Mouse (Mus musculus): ENCODE data around the gene Smarcc2. TPM values are rescaled to one million over a fixed set of nuclear protein-coding genes. Genes with fewer than 3 reads are reported as not detected.

Gene Smarcc2
- total RNA-seq (2014; fragmentation: Nextera tagmentation) (90.4 and 113 TPM in 2 replicates), total RNA-seq (2017) (56.4 and 56.9 TPM in 2 replicates)

DNA sequence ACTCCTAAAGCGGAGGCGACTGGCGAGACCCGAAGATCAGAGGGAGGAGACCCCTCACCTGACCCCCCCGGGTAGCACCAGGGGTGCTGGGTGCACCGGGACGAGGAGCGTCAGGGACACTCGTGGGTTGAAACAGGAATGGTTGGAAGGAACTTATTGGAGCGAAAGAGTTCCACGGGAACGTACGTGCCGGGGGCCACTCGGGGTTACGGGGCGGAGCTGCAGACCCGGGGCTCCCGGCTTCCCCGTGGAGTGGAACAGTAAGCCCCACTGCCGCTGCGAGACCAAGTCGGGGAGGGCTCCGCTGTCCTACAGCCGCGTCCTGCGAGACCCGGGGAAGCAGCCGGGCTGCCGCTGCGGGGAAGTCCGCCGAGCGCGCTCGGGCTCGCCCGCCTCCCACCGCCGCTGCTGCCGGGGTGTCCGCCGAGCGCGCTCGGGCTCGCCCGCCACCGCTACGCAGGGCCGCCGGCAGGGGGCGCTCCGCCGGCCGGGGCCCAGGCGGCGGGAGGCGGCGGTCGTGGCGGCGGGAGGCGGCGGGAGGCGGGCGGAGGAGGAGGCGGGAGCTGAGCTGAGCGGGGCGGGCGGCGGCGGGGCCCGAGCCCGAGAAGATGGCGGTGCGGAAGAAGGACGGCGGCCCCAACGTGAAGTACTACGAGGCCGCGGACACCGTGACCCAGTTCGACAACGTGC, at the start of gene Smarcc2:
Gene Smarcc2, plus strand, starts transcription at position 530 of the 690 bp plus-strand sequence.
- peak; percentile 62 for ATAC-seq (replicated peaks; ENCODE audit: poor library complexity, severe bottlenecking)

DNA sequence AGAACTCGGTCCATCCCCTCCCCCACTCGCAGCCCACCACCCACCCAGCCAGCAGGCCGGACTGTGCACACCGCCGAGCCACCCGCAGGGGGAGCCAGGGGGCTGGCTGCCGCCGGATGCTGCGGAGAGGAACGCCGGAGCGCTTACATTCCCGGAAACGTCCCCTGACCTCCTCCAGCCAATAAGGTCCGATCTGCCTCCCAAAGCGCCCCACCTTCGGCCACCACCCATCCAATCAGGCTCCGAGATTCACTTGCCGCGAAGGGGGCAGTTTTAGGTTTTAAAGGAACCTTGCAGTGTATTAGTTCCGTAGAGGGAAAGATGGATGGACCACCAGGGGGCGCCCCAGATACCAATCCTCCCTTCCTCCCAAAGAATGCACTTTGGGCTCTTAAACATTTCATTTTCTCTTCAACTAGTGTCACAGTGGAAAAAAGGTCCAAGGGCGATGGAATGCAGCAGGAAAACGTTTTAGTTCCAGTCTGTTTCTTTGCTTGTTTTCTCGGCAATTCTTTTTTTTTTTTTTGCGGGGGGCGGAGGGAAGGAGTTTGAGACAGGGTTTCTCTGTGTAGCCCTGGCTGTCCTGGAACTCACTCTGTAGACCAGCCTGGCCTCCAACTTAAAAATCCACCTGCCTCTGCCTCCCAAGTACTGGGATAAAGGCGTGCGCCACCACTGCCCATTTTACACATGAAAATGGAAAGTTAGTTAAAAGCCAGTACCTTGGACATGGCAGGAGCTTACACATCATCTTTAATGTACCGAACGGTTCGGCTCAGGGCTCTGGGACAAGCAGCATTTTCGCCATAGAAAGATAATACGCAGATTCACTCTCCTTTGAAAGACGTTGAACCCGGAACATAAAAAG, 49.1 kb upstream of the Smarcc2 start:
- peak; percentile 77 for ATAC-seq (replicated peaks; ENCODE audit: poor library complexity, severe bottlenecking)

DNA sequence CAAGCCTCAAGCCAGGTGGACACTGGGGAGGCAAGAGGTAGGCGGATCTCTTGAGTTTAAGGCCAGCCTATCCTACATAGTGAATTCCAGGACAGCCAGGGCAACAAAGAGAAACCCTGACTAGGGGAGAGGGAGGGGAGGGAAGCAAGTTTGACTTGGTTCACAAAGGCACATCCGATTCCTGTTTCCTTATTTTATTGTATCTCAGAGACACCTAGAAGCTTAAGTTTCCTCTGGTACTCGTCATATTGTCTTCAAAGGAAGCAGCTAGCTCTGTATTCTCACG, 48.5 kb upstream of the Smarcc2 start:
- no peak for ATAC-seq (replicated peaks; ENCODE audit: poor library complexity, severe bottlenecking)

DNA sequence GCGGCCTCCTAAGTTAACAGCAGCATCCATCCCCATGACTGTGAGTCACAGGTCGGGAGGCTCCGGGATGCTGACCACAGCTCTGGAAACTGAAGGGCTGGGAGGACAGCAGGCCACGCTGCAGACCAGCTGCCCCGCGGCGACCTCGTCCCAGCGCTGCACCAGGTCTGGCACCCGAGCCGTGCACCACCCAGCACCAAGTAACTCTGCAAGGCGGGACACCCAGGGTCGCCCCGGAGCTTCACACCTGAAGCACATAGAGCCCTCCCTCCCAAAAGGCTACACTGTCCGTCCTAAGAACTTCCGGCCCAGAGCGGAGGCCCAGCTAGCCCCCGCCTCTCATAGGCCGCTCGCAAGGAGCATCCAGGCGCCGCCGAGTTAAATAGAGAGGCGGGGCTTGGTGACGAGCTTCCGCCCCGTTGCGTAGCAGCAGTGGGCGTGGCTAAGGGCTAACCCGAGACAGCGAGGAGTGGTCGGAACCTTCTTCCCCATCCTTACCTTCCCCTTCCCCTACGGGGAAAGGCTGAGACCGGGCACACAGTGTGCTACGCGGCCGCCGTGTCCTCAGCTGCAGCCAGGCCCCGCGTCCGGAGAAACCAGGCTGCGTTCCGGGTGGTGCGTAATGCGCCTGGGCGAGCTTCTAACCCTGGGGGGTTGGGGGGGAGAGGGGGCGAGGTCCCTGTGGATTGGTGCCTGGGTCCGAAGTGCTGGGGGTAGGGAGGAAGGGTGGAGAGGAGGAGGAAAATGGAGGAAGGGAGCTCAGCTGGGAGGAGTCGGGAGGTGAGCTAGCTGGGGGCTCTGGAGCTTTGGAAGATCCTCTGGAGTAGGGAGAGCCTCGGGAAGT, 47.6 kb upstream of the Smarcc2 start, which contains the start of the genes Nabp2 and Rnf41:
Gene Nabp2, minus strand, starts transcription at position 282 of the 844 bp plus-strand sequence.
Gene Rnf41, plus strand, starts transcription at position 447 of the 844 bp plus-strand sequence.
- ATAC-seq (replicated peaks; ENCODE audit: poor library complexity, severe bottlenecking), result peak; percentile 78

DNA sequence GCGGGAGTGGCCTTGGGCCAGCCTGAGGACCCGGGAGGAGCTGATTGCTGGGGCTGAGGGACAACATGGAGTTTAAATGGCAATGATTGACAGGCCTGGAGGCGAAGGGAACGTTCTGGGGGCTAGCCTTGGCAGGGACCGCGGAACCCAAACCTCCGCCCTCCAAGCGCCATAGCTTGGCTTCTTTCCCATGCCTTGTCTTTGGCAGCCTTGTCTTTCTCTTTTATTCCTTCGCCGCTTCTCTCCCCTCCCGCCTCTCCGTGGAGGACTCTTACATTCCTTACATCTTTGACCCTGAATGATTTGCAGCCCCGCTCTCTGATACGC, 47.0 kb upstream of the Smarcc2 start:
- no peak for ATAC-seq (replicated peaks; ENCODE audit: poor library complexity, severe bottlenecking)

DNA sequence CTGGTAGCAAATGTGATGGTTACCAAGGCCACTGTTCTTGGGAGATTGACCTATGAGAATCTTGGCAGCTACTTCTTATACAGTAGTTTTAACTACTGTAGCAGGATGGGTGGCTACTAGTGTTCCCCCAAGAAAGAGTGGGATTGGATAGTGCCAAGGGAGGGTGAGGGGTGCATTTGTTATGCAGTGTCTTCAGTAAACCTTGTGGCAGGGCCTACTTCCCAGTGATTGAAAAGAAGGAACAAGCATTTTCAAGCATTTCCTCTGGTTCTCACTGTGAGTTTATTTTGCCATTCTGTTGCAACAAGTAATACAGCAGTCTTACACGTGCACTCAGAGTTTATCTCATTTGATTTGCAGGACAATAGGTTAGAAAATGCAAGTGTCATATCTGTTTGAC, 46.5 kb upstream of the Smarcc2 start:
- ATAC-seq (replicated peaks; ENCODE audit: poor library complexity, severe bottlenecking), result peak; percentile 12

DNA sequence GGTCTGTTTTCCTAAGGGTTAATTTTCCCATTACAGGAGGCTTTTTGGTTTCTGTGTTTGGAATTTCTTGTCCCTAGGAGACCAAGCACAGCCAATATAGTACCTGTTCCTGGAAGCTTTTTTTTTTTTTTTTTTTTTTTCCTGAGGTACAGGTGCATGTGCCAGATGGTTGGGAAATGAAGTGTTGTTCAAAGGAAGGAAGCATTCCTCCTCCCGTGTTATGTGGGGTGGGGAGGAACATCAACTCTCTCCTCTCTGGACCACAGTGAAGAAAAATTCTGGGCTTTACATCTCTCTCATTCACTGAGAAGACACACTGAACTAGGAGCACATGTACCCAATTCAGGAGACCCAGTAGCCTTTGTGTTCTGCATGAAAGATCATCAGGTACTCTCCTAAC, 46.0 kb upstream of the Smarcc2 start:
- ATAC-seq (replicated peaks; ENCODE audit: poor library complexity, severe bottlenecking), result no peak

DNA sequence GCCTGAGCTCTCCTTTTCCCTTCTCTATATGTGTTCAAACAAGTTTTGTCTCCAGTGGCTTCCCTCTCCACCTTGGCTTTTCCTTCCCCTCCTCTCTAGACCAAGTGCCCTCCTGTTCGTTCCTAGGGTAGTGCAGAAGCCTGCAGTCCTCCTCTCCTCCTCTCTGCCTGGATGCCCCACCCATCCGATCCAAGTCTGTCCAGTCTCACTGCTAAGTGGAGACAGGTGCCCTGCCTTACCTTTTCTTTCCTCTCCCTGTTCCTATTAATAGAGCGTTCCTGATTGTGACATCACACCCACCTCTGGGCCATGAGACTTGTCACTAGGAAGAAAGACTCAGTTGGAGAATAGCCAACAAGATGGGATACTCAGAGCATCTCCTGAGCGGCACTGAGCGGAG, 44.2 kb upstream of the Smarcc2 start:
- no peak for ATAC-seq (replicated peaks; ENCODE audit: poor library complexity, severe bottlenecking)

DNA sequence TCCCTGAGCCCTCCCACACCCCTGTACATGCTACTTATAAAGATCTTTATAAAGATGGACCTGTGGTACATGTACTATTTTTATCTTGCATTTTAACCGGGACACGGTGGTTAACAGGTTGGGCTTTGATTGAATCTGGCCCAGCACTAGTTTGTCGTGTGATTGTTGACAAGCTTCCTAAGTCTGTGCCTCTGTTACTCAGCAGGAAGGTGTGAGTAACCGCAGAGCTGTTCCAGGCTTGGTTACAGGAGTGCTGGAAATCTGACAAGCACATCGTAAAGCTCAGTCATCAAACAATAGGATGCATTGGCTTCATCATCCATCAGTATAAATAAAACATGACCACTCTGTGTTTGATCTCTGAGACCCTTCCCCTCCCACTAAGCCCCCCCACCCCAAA, 36.6 kb upstream of the Smarcc2 start:
- ATAC-seq (replicated peaks; ENCODE audit: poor library complexity, severe bottlenecking), result no peak

DNA sequence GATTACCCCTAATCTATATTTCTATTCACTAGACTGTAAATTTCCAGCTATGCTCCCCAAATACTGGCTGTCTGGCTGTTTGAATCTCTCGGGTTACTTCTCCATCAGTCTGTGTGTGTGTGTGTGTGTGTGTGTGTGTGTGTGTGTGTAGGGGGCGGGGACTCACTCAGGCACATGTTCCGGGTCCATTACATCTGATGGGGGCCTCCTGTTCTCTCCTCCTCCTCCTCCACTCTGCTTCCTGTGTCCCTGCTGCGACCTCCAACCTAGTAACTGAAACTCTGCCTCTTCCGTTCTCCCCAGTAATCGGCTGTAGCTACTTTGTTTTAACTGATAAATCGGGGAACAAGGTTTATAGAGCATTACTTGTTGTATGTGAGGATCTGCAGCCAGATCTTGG, 34.4 kb upstream of the Smarcc2 start:
- ATAC-seq (replicated peaks; ENCODE audit: poor library complexity, severe bottlenecking), result peak; percentile 96

DNA sequence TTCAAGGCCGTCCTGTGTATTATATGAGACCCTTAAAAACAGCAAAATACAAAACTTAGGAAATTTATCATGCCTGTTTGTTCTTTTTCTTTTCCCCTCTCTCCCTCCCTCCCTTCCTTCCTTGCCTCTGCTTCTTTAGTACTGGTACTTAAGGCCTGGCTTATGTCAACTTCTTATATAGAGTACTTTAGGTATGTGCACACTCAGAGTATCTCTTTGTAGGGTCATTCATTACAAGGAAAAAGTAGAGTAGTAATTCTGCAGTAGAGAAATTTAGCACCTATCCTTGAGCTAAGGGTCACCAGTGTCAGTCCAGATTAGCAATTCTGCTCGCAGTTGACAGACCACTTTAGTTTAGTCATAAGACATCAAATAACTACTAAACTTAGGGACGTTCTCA, 33.8 kb upstream of the Smarcc2 start:
- no peak for ATAC-seq (replicated peaks; ENCODE audit: poor library complexity, severe bottlenecking)

DNA sequence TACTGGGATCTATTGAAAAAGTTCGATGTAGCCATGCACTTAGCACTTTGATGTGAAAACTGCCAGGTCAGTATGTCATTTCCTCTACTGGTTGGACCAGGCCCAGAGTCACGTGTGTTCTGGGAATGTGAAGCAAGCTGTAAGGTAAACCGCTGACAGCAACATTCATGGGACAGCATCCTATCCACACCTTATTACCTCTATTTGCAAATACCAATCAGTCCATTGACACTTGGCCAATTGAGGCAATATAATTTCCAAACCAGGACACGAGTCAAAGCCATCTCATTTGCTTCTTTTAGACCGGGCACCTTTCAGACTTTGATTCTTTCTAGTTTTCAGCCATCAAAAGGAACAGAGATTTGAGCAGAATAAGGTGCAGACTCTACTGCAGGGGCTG, 30.0 kb upstream of the Smarcc2 start:
- no peak for ATAC-seq (replicated peaks; ENCODE audit: poor library complexity, severe bottlenecking)

DNA sequence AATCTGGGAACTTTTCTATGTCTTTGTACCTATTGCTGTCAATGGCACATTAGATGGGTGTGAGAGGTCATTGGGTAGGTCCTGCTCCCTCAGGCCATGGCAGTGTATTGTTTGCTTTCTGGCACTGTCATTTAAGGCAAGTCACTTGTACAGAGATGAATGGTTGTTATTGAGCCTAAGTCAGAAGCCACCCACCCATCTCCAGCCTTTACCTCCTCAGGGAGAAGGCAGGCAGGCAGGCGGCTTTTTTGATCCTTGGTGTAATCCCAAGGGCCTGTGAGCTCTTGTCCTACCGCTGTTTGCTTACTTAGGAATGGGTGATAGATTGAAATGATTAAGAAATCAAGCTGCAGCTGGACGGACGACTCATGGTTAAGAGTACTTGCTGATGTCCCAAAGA, 29.6 kb upstream of the Smarcc2 start:
- ATAC-seq (replicated peaks; ENCODE audit: poor library complexity, severe bottlenecking), result no peak

DNA sequence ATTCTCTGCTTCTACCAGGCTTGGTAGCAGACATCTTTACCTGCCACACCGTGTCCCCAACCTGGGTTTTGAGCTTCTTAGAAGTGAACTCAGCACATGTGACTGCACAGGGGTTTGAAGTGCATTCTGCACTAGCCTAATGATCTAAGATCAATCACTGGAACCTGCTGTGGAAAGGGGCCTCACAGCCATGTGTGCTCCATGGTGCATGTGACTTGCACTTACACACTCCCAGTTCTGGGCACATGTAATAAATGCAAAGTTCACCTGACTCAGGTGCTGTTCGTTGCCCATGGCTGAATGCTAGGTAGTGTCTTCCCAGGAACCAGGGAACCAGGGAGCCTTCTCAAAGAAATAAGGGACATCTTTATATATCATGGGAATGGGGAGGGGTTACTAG, 25.6 kb upstream of the Smarcc2 start:
- ATAC-seq (replicated peaks; ENCODE audit: poor library complexity, severe bottlenecking), result no peak

DNA sequence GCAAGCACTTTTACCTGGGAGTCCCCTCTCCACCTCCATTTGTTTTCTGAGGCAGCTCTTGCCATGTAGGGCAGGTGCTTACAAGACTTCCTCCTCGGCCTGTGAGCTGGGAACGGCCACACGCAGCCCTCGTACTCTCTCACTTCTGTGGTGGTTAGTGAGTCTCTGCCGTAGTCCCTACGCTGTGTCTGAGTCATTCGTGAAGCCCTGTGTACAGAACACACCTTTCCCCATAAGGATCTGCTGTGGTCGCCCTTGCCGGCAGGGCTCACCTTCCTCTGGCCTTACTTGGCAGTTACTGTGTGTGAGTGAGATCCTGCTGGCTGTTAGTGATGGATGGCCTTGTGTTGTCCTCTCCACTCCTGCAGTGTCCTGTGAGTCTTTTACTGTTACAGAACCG, 24.4 kb upstream of the Smarcc2 start:
- ATAC-seq (replicated peaks; ENCODE audit: poor library complexity, severe bottlenecking), result no peak

DNA sequence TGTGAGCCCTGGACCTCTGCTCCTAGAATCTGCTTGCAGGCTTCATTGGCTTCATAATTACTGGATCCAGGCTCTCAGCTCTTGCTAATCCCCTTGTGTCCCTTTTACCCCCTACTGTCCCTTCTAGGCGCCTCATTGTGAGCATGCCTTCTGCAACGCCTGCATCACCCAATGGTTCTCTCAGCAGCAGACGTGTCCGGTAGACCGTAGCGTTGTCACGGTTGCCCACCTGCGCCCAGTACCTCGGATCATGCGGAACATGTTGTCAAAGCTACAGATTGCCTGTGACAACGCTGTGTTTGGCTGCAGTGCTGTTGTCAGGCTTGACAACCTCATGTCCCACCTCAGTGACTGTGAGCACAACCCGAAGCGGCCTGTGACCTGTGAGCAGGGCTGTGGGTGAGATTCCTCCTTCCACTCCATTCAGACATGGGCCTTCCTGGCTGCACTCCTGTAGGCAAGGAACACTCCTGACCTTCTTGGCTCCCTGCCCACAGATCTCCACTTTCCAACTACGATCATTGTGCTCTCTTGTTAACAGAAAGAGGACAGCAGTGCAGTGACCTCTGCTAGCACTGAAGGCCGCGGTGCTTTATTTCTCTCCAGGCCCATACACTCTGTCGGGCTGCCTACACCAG, 23.7 kb upstream of the Smarcc2 start:
- no peak for ATAC-seq (replicated peaks; ENCODE audit: poor library complexity, severe bottlenecking)

DNA sequence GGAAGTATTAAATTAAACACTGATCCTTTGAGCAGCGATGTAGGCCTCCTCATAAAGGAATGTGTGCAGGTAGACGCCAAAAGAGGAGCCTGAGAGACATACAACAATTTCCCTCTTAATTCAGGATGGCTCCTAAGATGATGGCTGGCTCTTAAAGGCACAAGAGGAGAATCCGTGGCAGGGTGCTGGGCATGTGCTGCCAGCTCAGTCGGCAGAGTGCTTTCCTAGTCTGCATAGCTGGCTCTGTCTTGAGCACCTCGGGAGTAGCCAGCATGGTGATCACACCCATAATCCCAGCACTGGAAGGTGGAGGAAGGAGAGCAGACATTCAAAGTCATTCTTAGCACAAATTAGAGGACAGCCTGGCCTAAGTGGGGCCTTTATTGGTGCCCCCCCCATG, 23.2 kb upstream of the Smarcc2 start:
- no peak for ATAC-seq (replicated peaks; ENCODE audit: poor library complexity, severe bottlenecking)

DNA sequence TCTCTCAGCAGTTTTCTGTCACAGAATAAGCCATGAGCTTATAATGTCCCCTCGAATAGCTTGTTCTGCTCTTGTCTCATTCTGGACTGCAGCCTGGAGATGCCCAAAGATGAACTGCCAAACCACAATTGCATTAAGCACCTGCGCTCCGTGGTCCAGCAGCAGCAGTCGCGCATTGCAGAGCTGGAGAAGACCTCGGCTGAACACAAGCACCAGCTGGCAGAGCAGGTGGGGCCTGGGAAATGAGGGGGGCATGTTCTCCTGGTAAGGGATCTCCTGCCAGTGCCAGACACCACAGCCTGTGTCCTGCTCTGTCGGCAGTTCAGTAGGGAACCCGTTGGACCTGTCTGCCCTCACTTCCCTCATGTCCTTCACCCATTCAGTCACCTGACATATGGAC, 22.7 kb upstream of the Smarcc2 start:
- ATAC-seq (replicated peaks; ENCODE audit: poor library complexity, severe bottlenecking), result no peak

DNA sequence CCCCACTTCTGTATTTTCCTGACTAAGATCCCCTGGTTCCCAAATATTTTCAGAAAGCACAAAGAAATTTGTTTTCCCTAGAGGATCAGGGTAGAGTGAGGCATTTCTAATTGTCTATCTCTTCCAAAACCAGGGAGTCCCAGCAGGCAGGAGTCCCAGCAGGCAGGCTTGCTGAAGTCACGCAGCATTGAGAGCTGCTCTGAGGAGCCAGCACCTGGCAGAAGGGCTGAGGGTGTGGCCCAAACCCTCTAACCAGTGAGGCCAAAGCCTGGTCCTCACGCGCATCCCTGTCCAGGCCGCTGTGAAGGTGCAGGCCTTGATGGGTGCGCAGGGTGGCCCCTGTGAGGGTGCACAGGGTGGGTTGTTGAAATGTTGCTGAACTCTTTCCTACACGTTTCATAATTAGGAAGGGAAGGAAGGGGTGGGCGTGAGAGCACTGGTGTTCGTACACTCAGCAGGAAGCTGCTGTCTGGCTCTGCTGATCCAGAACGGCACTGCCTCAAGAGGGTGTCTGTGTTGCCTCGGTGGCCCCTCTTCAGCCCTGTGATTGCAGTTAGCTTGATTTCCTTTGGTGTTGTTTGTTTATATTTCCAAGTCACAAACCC, 20.3 kb upstream of the Smarcc2 start:
- peak; percentile 66 for ATAC-seq (replicated peaks; ENCODE audit: poor library complexity, severe bottlenecking)

DNA sequence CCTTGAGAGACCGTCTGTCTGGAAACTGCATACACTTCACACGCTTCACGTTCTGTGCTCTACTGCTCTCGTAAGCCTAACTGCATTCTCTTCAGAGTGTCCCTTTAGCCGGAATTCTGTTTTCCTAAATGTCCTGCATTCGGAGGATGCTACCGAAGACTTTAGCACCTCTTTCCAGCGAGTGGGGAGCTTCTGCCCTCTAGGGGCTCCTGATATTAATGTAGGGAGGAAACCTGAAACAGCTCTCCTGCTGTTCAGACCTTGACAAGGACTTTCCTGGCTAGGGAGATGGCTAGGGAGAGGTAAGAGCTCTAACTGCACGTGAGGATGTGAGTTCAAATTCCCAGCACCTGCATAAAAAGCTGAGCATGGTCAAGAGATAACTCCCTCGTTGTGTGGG, 18.6 kb upstream of the Smarcc2 start:
- no peak for ATAC-seq (replicated peaks; ENCODE audit: poor library complexity, severe bottlenecking)

Data from granulocyte monocyte progenitor cell, adult 5-6 weeks (primary cell).